In genomic region chrX:14505102-14505501, GRCm38 (mm10) we compare ENCODE assay signal across 13 mouse cellular contexts.
DNase-seq lines count a peak whose midpoint lies in the region; ATAC-seq and TF ChIP-seq lines count a peak whose summit lies in the region.
"Had no signal": no experiment of that assay in that cellular context is flagged by ENCODE, and none has a peak within 500 bp of the region (broad histone marks: within the 10 kb centered on the region; RNA-seq: fewer than 3 reads in every experiment).

No protein-coding gene starts in this region.

- no peaks in the 10 kb centered on the region for H3K4me1 ChIP-seq in midbrain, postnatal 0 days (ENCODE audit: insufficient read depth, low read length)
- no peaks in the 10 kb centered on the region for H3K4me1 ChIP-seq in midbrain, embryonic 11.5 days (ENCODE audit: control insufficient read depth, insufficient read depth, low read length)
- no peaks in the 10 kb centered on the region for H3K4me1 ChIP-seq in heart, embryonic 10.5 days
- H3K4me1 ChIP-seq: embryonic facial prominence, embryonic 13.5 days had no signal

- ATAC-seq in midbrain, postnatal 0 days (ENCODE audit: low FRiP score): no peak
- ATAC-seq in midbrain, embryonic 11.5 days (ENCODE audit: low FRiP score): no peak
- ATAC-seq: intestine, embryonic 16.5 days had no signal

- no peak overlapping the region for H3K4me3 ChIP-seq in midbrain, postnatal 0 days (ENCODE audit: low read depth, low read length)
- no peak overlapping the region for H3K4me3 ChIP-seq in midbrain, embryonic 11.5 days (ENCODE audit: low read depth, low read length)
- no peak overlapping the region for H3K4me3 ChIP-seq in heart, embryonic 10.5 days
- H3K4me3 ChIP-seq: embryonic facial prominence, embryonic 13.5 days had no signal

- no peak overlapping the region for H3K27ac ChIP-seq in midbrain, postnatal 0 days (ENCODE audit: low read depth, low read length)
- H3K27ac ChIP-seq in midbrain, embryonic 11.5 days (ENCODE audit: low read depth, low read length): no peak overlapping the region
- H3K27ac ChIP-seq in heart, embryonic 10.5 days: no peak overlapping the region
- H3K27ac ChIP-seq: embryonic facial prominence, embryonic 13.5 days had no signal

- 64% methylated on average over 5 of the region's 5 CpGs for WGBS in midbrain, postnatal 0 days
- 89% methylated on average over 5 of the region's 5 CpGs for WGBS in midbrain, embryonic 11.5 days
- 77% methylated on average over 5 of the region's 5 CpGs for WGBS in heart, embryonic 10.5 days

- no peaks in the 10 kb centered on the region for H3K9me3 ChIP-seq in midbrain, postnatal 0 days (ENCODE audit: low read length)
- H3K9me3 ChIP-seq in midbrain, embryonic 11.5 days (ENCODE audit: control insufficient read depth, low read length): no peaks in the 10 kb centered on the region
- no peaks in the 10 kb centered on the region for H3K9me3 ChIP-seq in heart, embryonic 10.5 days
- H3K9me3 ChIP-seq: embryonic facial prominence, embryonic 13.5 days had no signal

- peak; percentile 36 to 43 for DNase-seq in cerebellum, postnatal 10 days
- DNase-seq in cerebellum, adult 11 months: no peak
- peak; percentile 27 for DNase-seq in midbrain, postnatal 0 days (ENCODE audit: low spot score)
- no peak for DNase-seq in midbrain, embryonic 11.5 days (ENCODE audit: low spot score, missing footprints)
- peak; percentile 9 to 21 for DNase-seq in left cerebral cortex, postnatal 14 days (ENCODE audit: low spot score in 2 of 2)
- DNase-seq in Muller cell, postnatal 12 days (ENCODE audit: inconsistent ontology term): no peak
- no peak for DNase-seq in T-cell, adult 2 months (ENCODE audit: low spot score)
- no peak for DNase-seq in heart, embryonic 10.5 days (ENCODE audit: low spot score)
- DNase-seq: adrenal gland, postnatal 25 days; kidney, postnatal 36 days; lung, adult 18-20 months had no signal

- no peaks in the 10 kb centered on the region for H3K27me3 ChIP-seq in midbrain, postnatal 0 days (ENCODE audit: insufficient read depth, low read length)
- H3K27me3 ChIP-seq in midbrain, embryonic 11.5 days (ENCODE audit: control insufficient read depth, insufficient read depth, low read length): no peaks in the 10 kb centered on the region
- no peaks in the 10 kb centered on the region for H3K27me3 ChIP-seq in heart, embryonic 10.5 days (ENCODE audit: insufficient read depth, poor library complexity, severe bottlenecking)
- H3K27me3 ChIP-seq: embryonic facial prominence, embryonic 13.5 days had no signal

- H3K4me2 ChIP-seq in midbrain, postnatal 0 days (ENCODE audit: low read depth, low read length, poor library complexity, severe bottlenecking): no peak overlapping the region
- H3K4me2 ChIP-seq in midbrain, embryonic 11.5 days: no peak overlapping the region
- H3K4me2 ChIP-seq: embryonic facial prominence, embryonic 13.5 days had no signal

- TF ChIP-seq CTCF in midbrain, postnatal 0 days (IDR thresholded peaks at IDR 0.05): no peak

- intact Hi-C loops in left cerebral cortex, postnatal 14 days (cut with DNase I): no loop called here

- no peaks in the 10 kb centered on the region for H3K36me3 ChIP-seq in midbrain, postnatal 0 days (ENCODE audit: insufficient read depth, low read length)
- no peaks in the 10 kb centered on the region for H3K36me3 ChIP-seq in midbrain, embryonic 11.5 days (ENCODE audit: control insufficient read depth, insufficient read depth, low read length)
- no peaks in the 10 kb centered on the region for H3K36me3 ChIP-seq in heart, embryonic 10.5 days
- H3K36me3 ChIP-seq: embryonic facial prominence, embryonic 13.5 days had no signal

- no peak overlapping the region for H3K9ac ChIP-seq in midbrain, postnatal 0 days (replicated peaks; ENCODE audit: low read length, poor library complexity, severe bottlenecking)
- no peak overlapping the region for H3K9ac ChIP-seq in midbrain, embryonic 11.5 days (ENCODE audit: low read length)
- H3K9ac ChIP-seq: embryonic facial prominence, embryonic 13.5 days had no signal

Comparison
In these comparisons a context has a peak if more than half of its experiments do, and no peak if none do; other contexts are left out.
1. DNase-seq: peak in cerebellum, postnatal 10 days (2 of 2), midbrain, postnatal 0 days (single experiment) and left cerebral cortex, postnatal 14 days (2 of 2); none in cerebellum, adult 11 months (single experiment), midbrain, embryonic 11.5 days (single experiment), Muller cell, postnatal 12 days (single experiment), T-cell, adult 2 months (single experiment) and heart, embryonic 10.5 days (single experiment).